Mouse (Mus musculus) bone marrow, adult 2 months (tissue): ENCODE results near the gene Scrg1. TPM values are rescaled to one million over a fixed set of nuclear protein-coding genes. Genes with fewer than 3 reads are reported as not detected.
"Not testable (repeated sequence)": the region's sequence is repeated elsewhere in the genome, so short reads cannot be mapped to it uniquely, and the experiment has no call there.

Experiments
- H3K27ac ChIP-seq: fragments of 200-500 bp; 2 replicates; pipeline ENCODE4 v1.5.1; 2012; ENCODE audit warnings: low read depth, mild to moderate bottlenecking, control low read depth, inconsistent platforms, low read length; ENCODE audit not compliant: control insufficient read depth, poor library complexity, insufficient read depth
- H3K4me1 ChIP-seq: fragments of 200-500 bp; 2 replicates; pipeline ENCODE4 v1.6.1; 2011; ENCODE audit warnings: low read length; ENCODE audit not compliant: control insufficient read depth, insufficient read depth
- H3K4me3 ChIP-seq: fragments of 200-500 bp; replicated peaks from 2 replicates; pipeline ENCODE3; 2011; ENCODE audit warnings: mild to moderate bottlenecking, low read depth, low read length, control low read depth; ENCODE audit not compliant: control insufficient read depth
- CTCF ChIP-seq: fragments of 200-500 bp; IDR thresholded peaks from 2 replicates; pipeline ENCODE4 v1.5.1; 2011; ENCODE audit warnings: low read length, control low read depth; ENCODE audit not compliant: control insufficient read depth, insufficient read depth
- POLR2A ChIP-seq: fragments of 200-500 bp; IDR thresholded peaks from 2 replicates; pipeline ENCODE4 v1.6.1; 2011; ENCODE audit warnings: low read depth, mild to moderate bottlenecking, control low read depth, low read length, borderline replicate concordance; ENCODE audit not compliant: control insufficient read depth
- WGBS: fragments of 180-500 bp; shearing (Covaris S2); methylation state at CpG from one replicate; pipeline ENCODE4 v1.1.7; 2018; 5-methylcytosine and 5-hydroxymethylcytosine counted together
- polyA plus RNA-seq: library from polyadenylated mRNA; stranded (reverse); fragments of >200 nt; gene quantifications from 2 replicates; pipeline ENCODE4 v1.2.4, GENCODE M21; 2011; ENCODE audit warnings: low replicate concordance; ENCODE audit not compliant: missing spikeins, insufficient read depth, insufficient read length

The Scrg1 gene
- polyA plus RNA-seq, 1 experiment: 51.0 TPM

- 33% methylated on average over 5 of the region's 5 CpGs for WGBS
- Histone ChIP-seq H3K27ac (no peak overlapping the region), H3K4me3 (no peak overlapping the region), H3K4me1 (peaks cover 4% of the 10 kb centered on the region)
- TF ChIP-seq POLR2A (no peak), CTCF (no peak)
Measured at GRCm38 (mm10) chr8:57441556-57441955, 14.2 kb upstream of the Scrg1 start.

GRCm38 (mm10) chr8:57443289-57443688, 12.4 kb upstream of the Scrg1 start:
- H3K4me3 ChIP-seq: no peak overlapping the region
- 37% methylated on average over 4 of the region's 4 CpGs for WGBS
- TF ChIP-seq POLR2A (no peak), CTCF (no peak)
- H3K4me1 ChIP-seq: peaks cover 4% of the 10 kb centered on the region
- H3K27ac ChIP-seq: no peak overlapping the region

GRCm38 (mm10) chr8:57445901-57446300, 9.8 kb upstream of the Scrg1 start:
- not testable (repeated sequence) for H3K4me1 ChIP-seq, H3K27ac ChIP-seq, H3K4me3 ChIP-seq
- WGBS: 65% methylated on average over 5 of the region's 5 CpGs

- 84% methylated on average over 7 of the region's 7 CpGs for WGBS
- no peak for TF ChIP-seq POLR2A
- TF ChIP-seq CTCF: no peak
- H3K27ac ChIP-seq: no peak overlapping the region
- H3K4me1 ChIP-seq: no peaks in the 10 kb centered on the region
- no peak overlapping the region for H3K4me3 ChIP-seq
Measured at GRCm38 (mm10) chr8:57450726-57451125, 5.0 kb upstream of the Scrg1 start.

- Histone ChIP-seq H3K4me3 (no peak overlapping the region), H3K27ac (no peak overlapping the region), H3K4me1 (no peaks in the 10 kb centered on the region)
- TF ChIP-seq POLR2A (no peak), CTCF (no peak)
- 89% methylated on average over 4 of the region's 4 CpGs for WGBS
Measured at GRCm38 (mm10) chr8:57451896-57452295, 3.8 kb upstream of the Scrg1 start.

- WGBS: 80% methylated on average over 2 of the region's 2 CpGs
- H3K4me3 ChIP-seq: no peak overlapping the region
- no peaks in the 10 kb centered on the region for H3K4me1 ChIP-seq
- no peak overlapping the region for H3K27ac ChIP-seq
- TF ChIP-seq POLR2A (no peak), CTCF (no peak)
Measured at GRCm38 (mm10) chr8:57453361-57453760, 2.4 kb upstream of the Scrg1 start.

- H3K4me1 ChIP-seq: no peaks in the 10 kb centered on the region; the same call in 1 of the 2 replicates
- no peak overlapping the region for H3K4me3 ChIP-seq
- TF ChIP-seq POLR2A: no peak
- no peak for TF ChIP-seq CTCF
- H3K27ac ChIP-seq: no peak overlapping the region
- 90% methylated on average over 6 of the region's 6 CpGs for WGBS
Measured at GRCm38 (mm10) chr8:57457152-57457551, 1.4 kb downstream of the Scrg1 start.

- no peak for TF ChIP-seq POLR2A
- no peak for TF ChIP-seq CTCF
- Histone ChIP-seq H3K4me3 (no peak overlapping the region), H3K4me1 (no peaks in the 10 kb centered on the region; the same call in 1 of the 2 replicates), H3K27ac (no peak overlapping the region)
- 45% methylated on average over 3 of the region's 3 CpGs for WGBS
Measured at GRCm38 (mm10) chr8:57457942-57458341, 2.2 kb downstream of the Scrg1 start.

GRCm38 (mm10) chr8:57462839-57463238, 7.1 kb downstream of the Scrg1 start:
- Histone ChIP-seq H3K27ac (no peak overlapping the region), H3K4me3 (no peak overlapping the region), H3K4me1 (no peaks in the 10 kb centered on the region; the same call in 1 of the 2 replicates)
- TF ChIP-seq CTCF (no peak), POLR2A (no peak)
- WGBS: 2% methylated on average over 1 of the region's 1 CpGs
